In the genomic region with DNA sequence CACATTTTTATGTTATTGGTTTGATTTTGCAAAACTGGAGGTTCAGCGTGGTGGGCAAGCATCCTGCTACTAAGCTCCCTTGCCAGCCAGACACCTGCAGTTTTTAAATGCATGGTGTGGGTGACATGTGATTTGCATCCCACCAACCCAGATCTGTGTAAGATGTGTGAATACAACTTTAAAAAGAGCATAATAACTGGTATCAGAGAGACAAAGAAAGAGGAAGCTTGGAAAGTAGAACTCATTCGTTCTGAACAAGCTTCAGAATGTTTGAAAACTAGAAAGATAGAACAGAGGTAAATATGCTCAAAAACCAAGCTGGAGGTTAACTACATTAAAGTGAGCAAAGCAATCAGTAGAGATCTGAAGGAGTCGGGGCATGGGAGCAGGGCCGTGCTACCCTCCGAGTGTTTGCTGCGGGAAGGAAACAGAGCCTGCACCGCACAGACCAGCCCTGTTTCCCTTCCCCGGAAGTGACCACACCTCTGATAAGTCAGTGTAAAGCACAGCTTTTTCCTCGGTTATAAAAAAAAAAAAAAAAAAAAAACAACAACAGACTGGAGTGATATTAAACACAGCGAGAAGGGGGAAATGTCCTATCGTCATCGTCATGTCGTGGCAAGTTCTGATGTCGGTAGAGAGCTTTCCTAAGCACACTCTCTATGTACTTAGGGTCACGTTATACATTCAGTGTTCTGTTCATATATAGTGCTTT, we compare ENCODE assay signal across 12 mouse cellular contexts.
DNase-seq lines count a peak whose midpoint lies in the region; ATAC-seq lines count a peak whose summit lies in the region.
"Had no signal": no experiment of that assay in that cellular context is flagged by ENCODE, and none has a peak within 500 bp of the region (broad histone marks: within the 10 kb centered on the region; RNA-seq: fewer than 3 reads in every experiment).

No protein-coding gene starts in this region.

- no peak overlapping the region for H3K4me3 ChIP-seq in heart, embryonic 12.5 days
- no peak overlapping the region for H3K4me3 ChIP-seq in limb, embryonic 10.5 days
- H3K4me3 ChIP-seq: forebrain, embryonic 13.5 days; heart, embryonic 15.5 days had no signal

- H3K27ac ChIP-seq in heart, embryonic 12.5 days (ENCODE audit: poor library complexity, severe bottlenecking) = no peak overlapping the region
- H3K27ac ChIP-seq in limb, embryonic 10.5 days = no peak overlapping the region
- H3K27ac ChIP-seq: forebrain, embryonic 13.5 days; heart, embryonic 15.5 days; kidney, postnatal 0 days had no signal

- no peak overlapping the region for H3K9ac ChIP-seq in heart, embryonic 12.5 days
- H3K9ac ChIP-seq: forebrain, embryonic 13.5 days; heart, embryonic 15.5 days had no signal

- no peaks in the 10 kb centered on the region for H3K4me1 ChIP-seq in heart, embryonic 12.5 days (replicated peaks)
- no peaks in the 10 kb centered on the region for H3K4me1 ChIP-seq in limb, embryonic 10.5 days
- H3K4me1 ChIP-seq: heart, embryonic 15.5 days had no signal

- DNase-seq in heart, adult 8-10 months (ENCODE audit: low spot score) = no peak
- peak; percentile 75 for DNase-seq in CD4-positive helper T cell, adult 2 months (ENCODE audit: low read depth, low spot score)
- DNase-seq in heart, postnatal 4 days = peak; percentile 12
- no peak for DNase-seq in cerebellum, postnatal 14 days
- DNase-seq in limb, embryonic 10.5 days (ENCODE audit: low spot score) = no peak
- DNase-seq in urinary bladder, adult 18-20 months (ENCODE audit: low spot score in 2 of 2) = no peak
- DNase-seq: embryo, embryonic 11 days had no signal

- H3K36me3 ChIP-seq in heart, embryonic 12.5 days = no peaks in the 10 kb centered on the region
- no peaks in the 10 kb centered on the region for H3K36me3 ChIP-seq in limb, embryonic 10.5 days
- H3K36me3 ChIP-seq: heart, embryonic 15.5 days had no signal

- H3K27me3 ChIP-seq in heart, embryonic 12.5 days (replicated peaks) = no peaks in the 10 kb centered on the region
- H3K27me3 ChIP-seq in limb, embryonic 10.5 days (ENCODE audit: low read depth, poor library complexity, severe bottlenecking) = no peaks in the 10 kb centered on the region
- H3K27me3 ChIP-seq: forebrain, embryonic 13.5 days; heart, embryonic 15.5 days had no signal

- H3K9me3 ChIP-seq in heart, embryonic 12.5 days (replicated peaks) = no peaks in the 10 kb centered on the region
- no peaks in the 10 kb centered on the region for H3K9me3 ChIP-seq in limb, embryonic 10.5 days (replicated peaks)
- H3K9me3 ChIP-seq: forebrain, embryonic 13.5 days; heart, embryonic 15.5 days had no signal

- WGBS in heart, embryonic 12.5 days = 47% methylated on average over 15 of the region's 15 CpGs
- 86% methylated on average over 15 of the region's 15 CpGs for WGBS in limb, embryonic 10.5 days

- H3K4me2 ChIP-seq in heart, embryonic 12.5 days = no peak overlapping the region
- H3K4me2 ChIP-seq: forebrain, embryonic 13.5 days; heart, embryonic 15.5 days had no signal

- peak; percentile 45; the same call in 1 of the 2 replicates for ATAC-seq in heart, embryonic 12.5 days (ENCODE audit: insufficient number of reproducible peaks, low FRiP score)
- peak; percentile 92 for ATAC-seq in megakaryocyte progenitor cell, adult 5-6 weeks (replicated peaks; ENCODE audit: poor library complexity)
- ATAC-seq: forebrain, embryonic 13.5 days had no signal

Comparison
In these comparisons a context has a peak if more than half of its experiments do, and no peak if none do; other contexts are left out.
1. DNase-seq: peak in CD4-positive helper T cell, adult 2 months (single experiment) and heart, postnatal 4 days (single experiment); none in heart, adult 8-10 months (single experiment), cerebellum, postnatal 14 days (0 of 2), limb, embryonic 10.5 days (single experiment) and urinary bladder, adult 18-20 months (0 of 2).